Mouse (Mus musculus) splenic B cell, adult 2 months (primary cell): ENCODE measurements around the gene Atf3.

ENCODE experiments used
- DNase-seq: peaks from one replicate; pipeline ENCODE4 v3.0.0-alpha.2; 2011; ENCODE audit warnings: low read depth, low spot score
- H3K27me3 ChIP-seq: 2 replicates; pipeline ENCODE4 v1.6.1; 2012; ENCODE audit warnings: mild to moderate bottlenecking, low read length, moderate library complexity, mixed read lengths; ENCODE audit not compliant: control insufficient read depth, poor library complexity, insufficient read depth, severe bottlenecking
- H3K36me3 ChIP-seq: 2 replicates; pipeline ENCODE4 v1.6.1; 2012; ENCODE audit warnings: mild to moderate bottlenecking, low read length, moderate library complexity, mixed read lengths; ENCODE audit not compliant: control insufficient read depth, poor library complexity, insufficient read depth, severe bottlenecking

Gene Atf3

GRCm38 (mm10) chr1:191217939-191218338, at the start of gene Atf3:
Atf3 (minus strand) TSS chr1:191218039.
- H3K36me3 ChIP-seq = no peaks in the 10 kb centered on the region
- no peak for DNase-seq
- H3K27me3 ChIP-seq = no peaks in the 10 kb centered on the region; the same call in 1 of the 2 replicates

GRCm38 (mm10) chr1:191267162-191267561, 49.3 kb upstream of the Atf3 start:
- Histone ChIP-seq H3K27me3 (no peaks in the 10 kb centered on the region), H3K36me3 (no peaks in the 10 kb centered on the region)
- no peak for DNase-seq

GRCm38 (mm10) chr1:191263471-191263870, 45.6 kb upstream of the Atf3 start:
- Histone ChIP-seq H3K27me3 (no peaks in the 10 kb centered on the region), H3K36me3 (no peaks in the 10 kb centered on the region)
- no peak for DNase-seq

GRCm38 (mm10) chr1:191261861-191262260, 44.0 kb upstream of the Atf3 start:
- Histone ChIP-seq H3K27me3 (no peaks in the 10 kb centered on the region), H3K36me3 (no peaks in the 10 kb centered on the region)
- no peak for DNase-seq

GRCm38 (mm10) chr1:191259661-191260060, 41.8 kb upstream of the Atf3 start:
- H3K36me3 ChIP-seq = no peaks in the 10 kb centered on the region
- no peak for DNase-seq
- H3K27me3 ChIP-seq = no peaks in the 10 kb centered on the region

- Histone ChIP-seq H3K36me3 (no peaks in the 10 kb centered on the region), H3K27me3 (no peaks in the 10 kb centered on the region)
- DNase-seq = peak; percentile 49
Measured at GRCm38 (mm10) chr1:191259121-191259520, 41.3 kb upstream of the Atf3 start.

GRCm38 (mm10) chr1:191258521-191258920, 40.7 kb upstream of the Atf3 start:
- Histone ChIP-seq H3K27me3 (no peaks in the 10 kb centered on the region), H3K36me3 (no peaks in the 10 kb centered on the region)
- DNase-seq = no peak

GRCm38 (mm10) chr1:191257981-191258380, 40.1 kb upstream of the Atf3 start:
- H3K27me3 ChIP-seq = no peaks in the 10 kb centered on the region
- H3K36me3 ChIP-seq = no peaks in the 10 kb centered on the region
- DNase-seq = no peak

- H3K36me3 ChIP-seq = no peaks in the 10 kb centered on the region
- DNase-seq = no peak
- no peaks in the 10 kb centered on the region for H3K27me3 ChIP-seq
Measured at GRCm38 (mm10) chr1:191257351-191257771, 39.5 kb upstream of the Atf3 start.

GRCm38 (mm10) chr1:191256566-191257350, 38.9 kb upstream of the Atf3 start:
- Histone ChIP-seq H3K36me3 (no peaks in the 10 kb centered on the region), H3K27me3 (no peaks in the 10 kb centered on the region)
- no peak for DNase-seq

- Histone ChIP-seq H3K27me3 (no peaks in the 10 kb centered on the region), H3K36me3 (no peaks in the 10 kb centered on the region)
- DNase-seq = no peak
Measured at GRCm38 (mm10) chr1:191256134-191256533, 38.3 kb upstream of the Atf3 start.

GRCm38 (mm10) chr1:191254448-191254847, 36.6 kb upstream of the Atf3 start:
- no peak for DNase-seq

GRCm38 (mm10) chr1:191253636-191254035, 35.8 kb upstream of the Atf3 start:
- no peak for DNase-seq
- no peaks in the 10 kb centered on the region for H3K27me3 ChIP-seq
- H3K36me3 ChIP-seq = no peaks in the 10 kb centered on the region

More at GRCm38 (mm10) chr1:191254448-191254847, 36.6 kb upstream of the Atf3 start:
- H3K36me3 ChIP-seq = no peaks in the 10 kb centered on the region
- H3K27me3 ChIP-seq = no peaks in the 10 kb centered on the region

- no peaks in the 10 kb centered on the region for H3K27me3 ChIP-seq
- H3K36me3 ChIP-seq = no peaks in the 10 kb centered on the region
- peak; percentile 85 for DNase-seq
Measured at GRCm38 (mm10) chr1:191249975-191250374, 32.1 kb upstream of the Atf3 start.

GRCm38 (mm10) chr1:191248423-191248822, 30.6 kb upstream of the Atf3 start:
- Histone ChIP-seq H3K27me3 (no peaks in the 10 kb centered on the region), H3K36me3 (no peaks in the 10 kb centered on the region)
- DNase-seq = peak; percentile 43

- H3K36me3 ChIP-seq = no peaks in the 10 kb centered on the region
- no peaks in the 10 kb centered on the region for H3K27me3 ChIP-seq
- no peak for DNase-seq
Measured at GRCm38 (mm10) chr1:191247561-191247960, 29.7 kb upstream of the Atf3 start.
